Mouse (Mus musculus): ENCODE measurements around the gene Maml3. TPM values are rescaled to one million over a fixed set of nuclear protein-coding genes. Genes with fewer than 3 reads are reported as not detected.
A peak's percentile ranks its signal among the peaks of the same experiment; 100 is the strongest.

The Maml3 gene
- polyA plus RNA-seq, 1 experiment from 2014 or later, result 5.6 TPM

DNA sequence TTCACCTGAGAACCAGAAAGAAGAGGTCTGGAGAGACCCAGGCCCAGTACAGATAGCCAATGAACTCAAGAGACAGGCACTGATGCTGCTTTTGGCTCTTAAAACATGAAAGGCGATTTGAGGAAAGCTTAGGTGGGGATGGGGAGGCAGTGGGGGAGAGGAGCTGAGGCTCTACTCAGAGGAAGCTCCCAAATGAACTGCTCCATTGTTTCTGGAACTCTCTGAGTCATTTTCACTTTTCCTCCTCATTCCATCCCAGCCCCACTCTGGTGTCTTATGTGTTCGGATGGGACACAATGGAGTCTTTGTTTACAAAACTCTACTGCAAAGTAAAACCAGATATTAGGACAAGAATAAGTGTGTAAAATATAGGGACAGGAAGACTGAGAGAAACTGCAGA lies 53.1 kb downstream of the Maml3 start:
- Histone ChIP-seq H3K4me3 (no peak overlapping the region), H3K9me3 (peaks cover 8% of the 10 kb centered on the region; the same call in 1 of the 2 replicates), H3K4me1 (replicated peaks) (peaks cover 33% of the 10 kb centered on the region), H3K27ac (peak overlapping the region; percentile 31; the same call in 1 of the 2 replicates), H3K36me3 (peaks cover 13% of the 10 kb centered on the region), H3K27me3 (ENCODE audit: insufficient read depth, poor library complexity, severe bottlenecking) (no peaks in the 10 kb centered on the region)
- DNase-seq (ENCODE audit: low spot score), result no peak
- 74% methylated on average over 2 of the region's 2 CpGs for WGBS

DNA sequence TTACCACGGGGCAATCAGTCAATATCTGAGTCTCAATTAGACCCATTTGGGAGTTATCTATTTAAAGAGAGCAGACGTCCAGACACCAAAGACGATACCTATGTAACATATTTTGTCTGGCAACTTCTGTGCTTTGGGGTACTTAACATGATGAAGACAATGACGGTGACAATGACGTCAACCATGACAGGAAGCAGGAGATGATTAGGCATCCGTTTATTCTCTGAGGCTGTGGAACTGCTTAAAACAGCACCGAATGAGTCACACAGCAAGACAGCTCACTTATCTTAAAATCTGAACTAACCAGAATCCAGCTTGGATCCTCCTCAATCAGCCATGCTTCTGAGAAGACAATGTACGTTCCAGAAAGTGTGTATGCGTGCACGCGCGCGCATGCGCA lies 56.8 kb downstream of the Maml3 start:
- peaks cover 54% of the 10 kb centered on the region for H3K4me1 ChIP-seq (replicated peaks)
- H3K27me3 ChIP-seq (ENCODE audit: insufficient read depth, poor library complexity, severe bottlenecking), result no peaks in the 10 kb centered on the region
- H3K9me3 ChIP-seq, result peaks cover 8% of the 10 kb centered on the region; the same call in 1 of the 2 replicates
- no peak overlapping the region; the same call in 1 of the 2 replicates for H3K27ac ChIP-seq
- H3K4me3 ChIP-seq, result no peak overlapping the region
- 91% methylated on average over 14 of the region's 14 CpGs for WGBS
- H3K36me3 ChIP-seq, result peaks cover 13% of the 10 kb centered on the region
- no peak for DNase-seq (ENCODE audit: low spot score)

DNA sequence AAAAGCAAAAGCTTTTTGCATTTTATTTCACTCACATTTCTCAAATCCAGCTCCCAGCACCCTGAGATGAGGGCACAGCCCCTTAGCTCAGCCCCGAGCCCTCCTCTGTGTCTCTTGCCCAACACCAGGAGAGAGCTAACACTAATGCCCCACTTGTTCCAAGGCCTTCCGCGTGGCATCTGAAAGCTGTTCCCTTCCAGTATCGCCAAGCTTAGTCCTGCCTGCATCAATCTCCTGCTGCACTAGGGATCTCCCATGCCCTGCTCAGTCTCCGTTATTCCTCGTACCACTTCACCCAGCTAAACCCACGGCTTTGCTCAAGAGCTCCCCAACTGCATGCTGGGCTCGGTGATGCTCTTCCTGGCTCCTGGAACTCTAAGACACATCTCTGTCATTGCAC lies 57.3 kb downstream of the Maml3 start:
- H3K4me3 ChIP-seq, result peak overlapping the region; percentile 49; the same call in 1 of the 2 replicates
- peaks cover 56% of the 10 kb centered on the region for H3K4me1 ChIP-seq (replicated peaks)
- H3K27me3 ChIP-seq (ENCODE audit: insufficient read depth, poor library complexity, severe bottlenecking), result no peaks in the 10 kb centered on the region
- peak overlapping the region; percentile 92 for H3K27ac ChIP-seq
- DNase-seq (ENCODE audit: low spot score), result no peak
- H3K9me3 ChIP-seq, result peaks cover 8% of the 10 kb centered on the region; the same call in 1 of the 2 replicates
- 83% methylated on average over 8 of the region's 8 CpGs for WGBS
- H3K36me3 ChIP-seq, result peaks cover 13% of the 10 kb centered on the region

DNA sequence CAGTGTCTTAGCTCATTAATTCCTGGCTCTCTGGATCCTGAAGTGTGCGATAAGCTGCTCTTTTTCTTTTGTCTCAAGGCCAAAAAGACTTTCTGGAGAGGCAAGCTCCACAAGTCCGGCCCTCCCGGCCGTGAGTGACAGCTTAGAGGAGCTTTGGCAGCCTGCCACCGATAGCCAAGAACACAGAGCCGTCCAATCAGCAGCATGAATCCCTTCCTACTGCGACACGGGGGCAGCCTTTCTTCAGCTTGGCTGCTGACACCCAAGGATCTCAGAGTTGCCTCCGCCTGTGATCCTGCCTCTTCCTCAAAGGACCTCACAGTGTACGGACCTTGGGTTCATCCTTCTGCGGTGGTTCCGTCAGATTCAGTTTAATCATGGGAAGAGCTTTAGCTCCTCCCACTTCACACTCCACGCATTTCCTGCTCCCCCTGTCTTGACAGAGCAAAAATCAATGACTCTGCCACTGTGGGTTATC lies 57.9 kb downstream of the Maml3 start:
- peak; percentile 93 for DNase-seq (ENCODE audit: low spot score)
- peak overlapping the region; percentile 49 for H3K4me3 ChIP-seq
- H3K9me3 ChIP-seq, result peaks cover 8% of the 10 kb centered on the region; the same call in 1 of the 2 replicates
- WGBS, result 1% methylated on average over 13 of the region's 13 CpGs
- H3K36me3 ChIP-seq, result peaks cover 13% of the 10 kb centered on the region
- peaks cover 58% of the 10 kb centered on the region for H3K4me1 ChIP-seq (replicated peaks)
- H3K27ac ChIP-seq, result peak overlapping the region; percentile 92
- no peaks in the 10 kb centered on the region for H3K27me3 ChIP-seq (ENCODE audit: insufficient read depth, poor library complexity, severe bottlenecking)

DNA sequence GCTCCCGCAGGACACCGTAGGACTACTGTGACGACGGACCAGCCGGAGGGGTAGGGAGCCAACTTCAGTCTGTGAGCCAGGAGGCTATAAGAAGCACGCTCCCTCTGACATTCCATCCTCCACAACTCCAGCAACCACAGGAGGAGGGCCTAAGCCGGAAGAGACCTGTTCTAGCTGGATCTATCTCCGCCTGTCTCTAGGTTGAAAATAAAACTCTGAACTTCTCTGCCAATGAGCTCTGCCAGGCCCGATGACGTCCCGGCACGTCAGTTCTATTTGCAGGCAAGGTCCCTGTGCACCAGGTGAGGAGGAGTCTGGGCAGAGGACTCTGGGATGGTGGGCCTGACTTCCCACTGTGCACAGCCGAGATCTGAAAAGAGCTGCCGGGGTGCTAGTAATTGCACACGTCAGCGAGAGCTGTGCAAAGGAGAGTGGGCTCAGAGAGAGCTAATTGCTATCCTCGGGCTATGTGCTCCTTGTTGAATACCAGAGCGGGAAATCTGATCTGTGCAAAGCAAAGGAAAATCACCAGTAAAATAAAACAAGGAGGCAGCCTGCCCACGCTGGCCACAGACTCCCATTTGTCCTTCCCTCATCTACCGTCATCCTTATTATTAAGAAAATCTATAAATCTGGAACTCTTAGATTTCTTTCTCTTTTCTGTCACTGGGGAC lies 58.7 kb downstream of the Maml3 start:
- Histone ChIP-seq H3K4me3 (peak overlapping the region; percentile 49), H3K27ac (peak overlapping the region; percentile 92), H3K27me3 (ENCODE audit: insufficient read depth, poor library complexity, severe bottlenecking) (no peaks in the 10 kb centered on the region), H3K9me3 (peaks cover 2% of the 10 kb centered on the region; the same call in 1 of the 2 replicates), H3K36me3 (peaks cover 7% of the 10 kb centered on the region), H3K4me1 (replicated peaks) (peaks cover 64% of the 10 kb centered on the region)
- DNase-seq (ENCODE audit: low spot score), result peak; percentile 85
- 2% methylated on average over 20 of the region's 20 CpGs for WGBS

DNA sequence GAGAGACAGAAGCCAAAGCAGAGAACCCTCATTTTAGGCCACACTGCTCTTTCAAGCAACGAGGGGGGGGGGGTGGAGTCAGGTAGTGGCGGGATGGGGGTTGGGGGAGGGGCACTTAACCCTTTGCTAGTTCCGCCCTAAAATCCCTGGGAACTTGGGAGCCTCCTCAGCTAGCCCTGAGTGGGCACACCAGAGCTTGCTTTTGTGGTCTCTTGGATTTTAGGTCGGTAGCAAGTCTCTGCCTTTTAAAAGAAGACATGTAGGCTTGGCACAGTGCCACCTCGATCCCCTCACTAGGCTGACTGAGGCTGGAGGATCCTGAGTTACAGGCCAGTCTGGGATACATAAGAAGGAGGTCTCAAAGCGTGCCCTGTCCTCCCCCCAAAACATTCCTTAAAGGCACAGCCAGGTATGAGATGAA lies 59.6 kb downstream of the Maml3 start:
- WGBS, result 10% methylated on average over 6 of the region's 6 CpGs
- no peaks in the 10 kb centered on the region for H3K9me3 ChIP-seq
- no peaks in the 10 kb centered on the region for H3K27me3 ChIP-seq (ENCODE audit: insufficient read depth, poor library complexity, severe bottlenecking)
- peak overlapping the region; percentile 92 for H3K27ac ChIP-seq
- peaks cover 64% of the 10 kb centered on the region for H3K4me1 ChIP-seq (replicated peaks)
- peak; percentile 43 for DNase-seq (ENCODE audit: low spot score)
- peaks cover under 1% of the 10 kb centered on the region; the same call in 1 of the 2 replicates for H3K36me3 ChIP-seq
- peak overlapping the region; percentile 49 for H3K4me3 ChIP-seq

DNA sequence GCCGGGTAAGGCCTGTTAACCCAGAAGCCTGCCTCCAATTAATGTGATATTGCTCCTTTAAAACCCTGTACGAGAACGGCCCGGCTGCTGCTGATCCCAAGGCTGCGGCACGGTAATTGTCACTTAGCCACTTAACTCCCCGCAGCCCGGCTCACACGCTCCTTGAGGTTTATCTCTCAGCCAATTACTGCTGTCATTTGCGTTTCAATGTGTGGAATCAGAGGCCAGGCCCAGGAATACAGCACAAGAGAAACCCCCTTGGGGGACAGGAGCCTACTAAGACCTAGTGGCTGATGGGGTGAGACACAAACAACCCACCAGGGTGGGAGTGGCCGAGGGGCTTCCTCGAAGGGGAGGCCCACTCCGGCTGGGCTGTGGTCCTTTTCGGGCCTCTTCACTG lies 60.2 kb downstream of the Maml3 start:
- H3K36me3 ChIP-seq, result no peaks in the 10 kb centered on the region
- peak overlapping the region; percentile 92 for H3K27ac ChIP-seq
- H3K9me3 ChIP-seq, result no peaks in the 10 kb centered on the region
- no peaks in the 10 kb centered on the region for H3K27me3 ChIP-seq (ENCODE audit: insufficient read depth, poor library complexity, severe bottlenecking)
- DNase-seq (ENCODE audit: low spot score), result peak; percentile 70
- WGBS, result 2% methylated on average over 14 of the region's 14 CpGs
- H3K4me3 ChIP-seq, result peak overlapping the region; percentile 49
- H3K4me1 ChIP-seq (replicated peaks), result peaks cover 64% of the 10 kb centered on the region

DNA sequence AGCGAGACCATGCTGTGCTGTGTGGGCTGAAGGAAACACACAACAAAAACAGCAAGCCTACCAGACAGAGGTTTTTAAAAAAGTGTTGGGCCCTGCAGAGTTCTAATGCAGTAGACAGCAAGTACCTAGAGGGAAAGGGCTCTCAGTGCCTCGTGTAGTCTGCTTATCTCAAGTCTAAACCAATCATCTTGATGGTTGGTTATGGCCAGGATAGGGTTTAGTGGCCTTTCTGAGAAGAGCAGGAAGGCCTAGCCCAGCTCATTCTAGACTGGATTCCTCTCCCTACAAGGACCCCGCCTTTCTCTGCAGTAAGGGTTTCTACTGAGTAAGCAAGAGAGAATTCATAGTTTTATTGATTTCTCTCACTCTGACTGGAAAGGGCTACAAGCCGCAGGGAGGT lies 61.0 kb downstream of the Maml3 start:
- Histone ChIP-seq H3K4me1 (replicated peaks) (peaks cover 64% of the 10 kb centered on the region), H3K36me3 (no peaks in the 10 kb centered on the region), H3K27me3 (ENCODE audit: insufficient read depth, poor library complexity, severe bottlenecking) (no peaks in the 10 kb centered on the region), H3K9me3 (no peaks in the 10 kb centered on the region), H3K4me3 (no peak overlapping the region), H3K27ac (peak overlapping the region; percentile 92)
- no peak for DNase-seq (ENCODE audit: low spot score)
- 59% methylated on average over 4 of the region's 4 CpGs for WGBS

DNA sequence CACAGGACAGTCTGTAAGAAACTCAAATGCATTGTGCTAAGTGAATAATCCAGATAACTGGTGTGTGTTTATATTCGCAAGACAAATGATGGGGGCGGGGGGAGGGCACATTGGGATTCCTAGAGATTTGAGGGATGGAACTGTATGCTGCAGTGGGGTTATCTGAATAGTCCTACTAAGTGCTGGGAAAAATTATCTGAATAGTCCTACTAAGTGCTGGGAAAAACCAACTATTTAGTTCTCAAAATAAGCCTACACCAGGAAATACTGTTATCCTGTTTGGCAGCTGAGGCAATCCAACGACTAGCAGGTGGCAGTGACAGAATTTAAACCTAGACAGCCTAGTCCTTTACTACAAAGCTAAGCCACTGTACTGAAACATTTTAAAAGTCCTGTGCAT lies 62.2 kb downstream of the Maml3 start:
- H3K4me3 ChIP-seq, result no peak overlapping the region
- 86% methylated on average over 3 of the region's 3 CpGs for WGBS
- DNase-seq (ENCODE audit: low spot score), result no peak
- H3K27me3 ChIP-seq (ENCODE audit: insufficient read depth, poor library complexity, severe bottlenecking), result no peaks in the 10 kb centered on the region
- peaks cover 63% of the 10 kb centered on the region for H3K4me1 ChIP-seq (replicated peaks)
- H3K27ac ChIP-seq, result no peak overlapping the region
- no peaks in the 10 kb centered on the region for H3K36me3 ChIP-seq
- H3K9me3 ChIP-seq, result no peaks in the 10 kb centered on the region

DNA sequence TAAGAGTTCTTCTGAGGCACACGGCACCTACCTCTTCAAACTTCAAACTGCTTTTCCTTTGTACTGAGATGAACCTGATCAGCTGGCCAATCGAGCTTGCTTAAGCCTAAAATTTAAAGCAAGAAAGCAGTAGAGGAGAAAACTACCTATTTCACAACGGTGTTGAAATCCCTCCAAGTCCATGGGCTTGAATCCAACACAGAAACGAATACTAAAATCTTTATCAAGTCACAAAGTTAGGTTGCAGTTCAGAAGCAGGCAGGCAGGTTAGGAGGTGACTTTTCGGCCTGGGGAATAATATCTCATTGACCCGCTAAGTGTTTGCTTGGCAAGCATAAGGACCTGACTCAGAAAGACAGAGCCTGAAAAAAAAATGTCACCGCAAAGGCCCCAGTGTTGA lies 64.9 kb downstream of the Maml3 start:
- H3K4me3 ChIP-seq, result no peak overlapping the region
- H3K27me3 ChIP-seq (ENCODE audit: insufficient read depth, poor library complexity, severe bottlenecking), result no peaks in the 10 kb centered on the region
- WGBS, result 93% methylated on average over 7 of the region's 7 CpGs
- no peaks in the 10 kb centered on the region for H3K36me3 ChIP-seq
- peaks cover 61% of the 10 kb centered on the region for H3K4me1 ChIP-seq (replicated peaks)
- no peak for DNase-seq (ENCODE audit: low spot score)
- H3K9me3 ChIP-seq, result no peaks in the 10 kb centered on the region
- no peak overlapping the region for H3K27ac ChIP-seq

DNA sequence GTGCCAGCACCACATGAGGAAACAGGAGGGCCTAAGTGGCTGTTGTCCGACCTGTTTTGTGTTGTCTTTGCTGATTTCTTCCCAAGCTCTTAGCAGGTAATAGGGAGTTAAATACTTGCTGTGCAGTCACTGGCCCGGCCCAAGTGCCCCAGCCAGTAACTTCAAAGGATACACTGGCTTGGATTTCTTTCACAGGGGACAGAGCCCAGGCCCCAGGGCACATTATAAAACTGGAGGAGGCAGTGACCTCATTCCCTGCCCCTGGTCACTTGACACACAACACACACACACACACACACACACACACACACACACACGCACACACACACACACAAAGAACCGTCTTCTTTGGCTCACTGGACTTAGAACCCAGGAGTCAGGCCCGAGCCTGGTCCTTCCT lies 67.6 kb downstream of the Maml3 start:
- no peak for DNase-seq (ENCODE audit: low spot score)
- H3K4me1 ChIP-seq (replicated peaks), result peaks cover 63% of the 10 kb centered on the region
- H3K27ac ChIP-seq, result no peak overlapping the region

DNA sequence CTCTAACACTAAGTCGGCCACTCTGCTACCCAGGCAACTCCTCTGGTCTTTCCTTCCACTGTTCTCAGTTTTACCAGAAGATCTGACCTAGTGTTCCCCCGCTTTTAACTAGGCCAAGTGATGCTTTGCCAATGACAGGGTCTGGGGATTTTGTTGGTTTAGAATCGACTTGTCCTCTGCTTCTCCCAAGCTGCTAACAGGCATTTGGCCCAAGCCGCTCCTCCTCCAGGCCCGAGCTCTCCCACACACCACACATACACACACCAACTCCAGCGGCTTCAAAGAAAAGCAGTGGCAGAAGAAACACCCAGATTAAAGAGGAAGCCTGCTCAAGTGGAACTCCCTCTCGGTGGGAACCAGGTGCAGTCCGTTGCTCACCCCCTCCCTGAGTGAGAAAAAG lies 69.5 kb downstream of the Maml3 start:
- 30% methylated on average over 8 of the region's 8 CpGs for WGBS
- no peak for DNase-seq (ENCODE audit: low spot score)

More for the DNA sequence above, 67.6 kb downstream of the Maml3 start:
- Histone ChIP-seq H3K36me3 (no peaks in the 10 kb centered on the region), H3K9me3 (no peaks in the 10 kb centered on the region), H3K27me3 (ENCODE audit: insufficient read depth, poor library complexity, severe bottlenecking) (no peaks in the 10 kb centered on the region), H3K4me3 (no peak overlapping the region)
- 47% methylated on average over 5 of the region's 5 CpGs for WGBS

DNA sequence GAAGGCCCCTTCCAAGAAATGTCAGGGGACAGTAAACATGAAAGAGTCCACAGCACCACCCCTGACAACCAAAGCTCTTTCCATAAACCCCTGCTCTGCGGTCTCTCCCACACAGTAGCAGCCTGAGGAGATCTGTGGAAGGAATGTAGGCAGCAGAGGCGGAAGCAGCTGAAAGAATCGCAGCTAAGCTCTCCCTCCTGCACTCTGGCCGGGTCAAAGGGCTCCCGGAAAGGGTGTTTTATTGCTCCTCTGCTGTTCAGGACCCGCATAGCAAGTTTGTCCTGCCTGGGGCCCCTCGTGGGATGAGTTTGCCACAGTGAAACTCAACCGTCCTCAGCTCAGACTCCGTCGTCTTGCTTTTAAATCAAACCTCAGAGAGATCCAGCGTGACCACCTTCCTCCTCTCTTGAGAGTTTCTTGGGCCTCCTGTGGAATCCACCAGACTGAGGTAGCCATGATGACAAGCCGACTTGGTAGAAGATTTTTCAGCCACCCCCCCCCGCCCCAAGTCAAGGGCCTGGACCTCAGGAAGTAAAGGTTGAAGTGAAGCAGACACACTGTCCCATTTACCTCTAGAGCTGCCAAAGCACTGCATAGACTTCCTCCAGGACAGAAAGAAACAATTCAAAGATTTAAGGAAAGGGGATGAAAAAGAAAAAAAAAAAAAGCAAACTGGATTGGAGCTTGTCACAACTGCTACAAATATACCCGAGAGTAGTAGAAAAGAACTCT lies 70.9 kb downstream of the Maml3 start:
- Histone ChIP-seq H3K9me3 (no peaks in the 10 kb centered on the region), H3K36me3 (no peaks in the 10 kb centered on the region), H3K27me3 (ENCODE audit: insufficient read depth, poor library complexity, severe bottlenecking) (no peaks in the 10 kb centered on the region), H3K4me3 (0 out of 2 replicates have a peak overlapping the region, but pooled peaks have one; percentile 13), H3K27ac (peak overlapping the region; percentile 80), H3K4me1 (replicated peaks) (peaks cover 69% of the 10 kb centered on the region)
- peak; percentile 53 for DNase-seq (ENCODE audit: low spot score)
- WGBS, result 22% methylated on average over 14 of the region's 14 CpGs

More for the DNA sequence above, 69.5 kb downstream of the Maml3 start:
- Histone ChIP-seq H3K4me3 (no peak overlapping the region), H3K27me3 (ENCODE audit: insufficient read depth, poor library complexity, severe bottlenecking) (no peaks in the 10 kb centered on the region), H3K36me3 (no peaks in the 10 kb centered on the region), H3K4me1 (replicated peaks) (peaks cover 59% of the 10 kb centered on the region), H3K9me3 (no peaks in the 10 kb centered on the region), H3K27ac (peak overlapping the region; percentile 37; the same call in 1 of the 2 replicates)

Data from hindbrain, embryonic 10.5 days (tissue).